Mouse (Mus musculus) kidney, adult 2 months (tissue): ENCODE results near the gene Mgp.

ENCODE experiments used
- CTCF ChIP-seq: fragments of 200-500 bp; conservative IDR thresholded peaks from 2 replicates; pipeline ENCODE4 v1.5.1; 2011; ENCODE audit warnings: low read depth, mild to moderate bottlenecking, control low read depth, low read length, moderate library complexity, mixed read lengths; ENCODE audit not compliant: insufficient read depth, insufficient read length
- POLR2A ChIP-seq: fragments of 200-500 bp; IDR thresholded peaks from one replicate; pipeline ENCODE4 v1.6.1; 2011; ENCODE audit warnings: low read depth, low read length, control low read depth

DNA sequence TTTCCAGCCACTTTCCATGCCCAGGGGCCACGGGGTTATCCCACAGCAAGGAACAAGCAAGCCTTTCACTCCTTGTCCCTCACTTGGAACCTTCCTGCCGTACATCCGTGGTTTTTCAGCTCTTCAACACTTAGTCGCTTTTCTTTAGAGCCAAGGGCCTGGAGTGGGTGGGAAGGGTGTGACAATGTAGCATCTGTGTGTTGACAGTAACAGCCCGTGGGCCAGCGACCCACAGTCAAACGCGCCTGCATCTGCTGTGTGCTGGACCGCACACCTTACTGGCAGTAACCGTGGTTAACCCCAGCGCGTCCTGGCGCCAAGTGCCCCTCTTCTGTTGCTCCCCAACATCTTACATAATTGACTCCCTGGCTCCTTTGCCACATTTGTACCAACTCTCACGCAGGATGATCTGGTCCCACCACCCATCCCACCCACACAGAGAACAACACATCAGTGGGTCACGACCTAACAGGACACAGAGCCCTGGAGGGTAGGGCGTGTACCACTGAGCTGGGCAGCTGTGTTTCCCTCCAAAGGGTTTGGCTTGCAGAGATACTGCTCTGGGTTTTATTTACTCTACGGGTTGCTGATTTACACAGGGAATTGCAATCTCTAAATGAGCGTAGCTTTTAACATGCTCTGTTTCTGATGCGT, 30.8 kb upstream of the Mgp start:
- TF ChIP-seq CTCF (no peak), POLR2A (no peak)
